Mouse (Mus musculus) cerebellum, adult 2 months (tissue): ENCODE measurements at regions not wholly inside any gene's neighbourhood (a gene's known extent, or its start where the extent isn't known, plus 50 kb on each side); places are given as distances from the start of the nearest gene placed in this dataset.

Experiments
- DNase-seq, 2 experiments: peaks; one replicate each; pipeline ENCODE4 v3.0.0; 2021
- H3K27ac ChIP-seq: fragments of 200-500 bp; 2 replicates; pipeline ENCODE4 v1.5.1; 2012; ENCODE audit warnings: low read length, control low read depth, inconsistent platforms; ENCODE audit not compliant: insufficient read depth
- H3K27me3 ChIP-seq: fragments of 200-500 bp; 2 replicates; pipeline ENCODE4 v1.6.1; 2012; ENCODE audit warnings: inconsistent platforms, mild to moderate bottlenecking, low read length, moderate library complexity; ENCODE audit not compliant: control insufficient read depth, insufficient read depth
- H3K4me1 ChIP-seq: fragments of 200-500 bp; 2 replicates; pipeline ENCODE4 v1.6.1; 2011; ENCODE audit warnings: low read length; ENCODE audit not compliant: control insufficient read depth, insufficient read depth
- H3K4me3 ChIP-seq: fragments of 200-500 bp; replicated peaks from 2 replicates; pipeline ENCODE3; 2011; ENCODE audit warnings: mild to moderate bottlenecking, low read depth, low read length, control low read depth; ENCODE audit not compliant: insufficient read depth
- CTCF ChIP-seq: fragments of 200-500 bp; IDR thresholded peaks from 2 replicates; pipeline ENCODE4 v1.5.1; 2011; ENCODE audit warnings: low read depth, mild to moderate bottlenecking, control low read depth, low read length, moderate library complexity, borderline replicate concordance; ENCODE audit not compliant: insufficient read depth
- POLR2A ChIP-seq: fragments of 200-500 bp; IDR thresholded peaks from 2 replicates; pipeline ENCODE4 v1.6.1; 2011; ENCODE audit warnings: low read length, control low read depth, borderline replicate concordance; ENCODE audit not compliant: insufficient read depth
- WGBS: fragments of 180-500 bp; shearing (Covaris S2); methylation state at CpG from one replicate; pipeline ENCODE4 v1.1.7; 2018; 5-methylcytosine and 5-hydroxymethylcytosine counted together

GRCm38 (mm10) chr13:57336596-57336995, 440.8 kb upstream of the Trpc7 start:
- 92% methylated on average over 8 of the region's 8 CpGs for WGBS
- H3K27ac ChIP-seq, result no peak overlapping the region
- H3K4me1 ChIP-seq, result no peaks in the 10 kb centered on the region
- DNase-seq, result no peak
- H3K27me3 ChIP-seq, result no peaks in the 10 kb centered on the region
- H3K4me3 ChIP-seq, result no peak overlapping the region
- no peak for TF ChIP-seq POLR2A
- no peak for TF ChIP-seq CTCF

GRCm38 (mm10) chr13:57332976-57333375, 437.2 kb upstream of the Trpc7 start:
- Histone ChIP-seq H3K27ac (no peak overlapping the region), H3K4me3 (no peak overlapping the region), H3K4me1 (no peaks in the 10 kb centered on the region), H3K27me3 (no peaks in the 10 kb centered on the region)
- WGBS, result 89% methylated on average over 5 of the region's 5 CpGs
- no peak for TF ChIP-seq CTCF
- no peak for TF ChIP-seq POLR2A
- no peak for DNase-seq

GRCm38 (mm10) chr13:57331868-57332267, 436.1 kb upstream of the Trpc7 start:
- Histone ChIP-seq H3K27me3 (no peaks in the 10 kb centered on the region), H3K27ac (no peak overlapping the region), H3K4me1 (no peaks in the 10 kb centered on the region), H3K4me3 (no peak overlapping the region)
- DNase-seq, result no peak
- TF ChIP-seq CTCF, result no peak
- no peak for TF ChIP-seq POLR2A
- 44% methylated on average over 5 of the region's 5 CpGs for WGBS

- no peak overlapping the region for H3K27ac ChIP-seq
- 81% methylated on average over 6 of the region's 6 CpGs for WGBS
- H3K4me3 ChIP-seq, result no peak overlapping the region
- no peaks in the 10 kb centered on the region for H3K4me1 ChIP-seq
- H3K27me3 ChIP-seq, result no peaks in the 10 kb centered on the region
- no peak for DNase-seq
- TF ChIP-seq CTCF (no peak), POLR2A (no peak)
Observed at GRCm38 (mm10) chr13:57325306-57325925, 429.6 kb upstream of the Trpc7 start.

GRCm38 (mm10) chr13:57316211-57317005, 420.6 kb upstream of the Trpc7 start:
- TF ChIP-seq CTCF (no peak), POLR2A (no peak)
- Histone ChIP-seq H3K4me1 (no peaks in the 10 kb centered on the region), H3K27ac (no peak overlapping the region), H3K27me3 (no peaks in the 10 kb centered on the region), H3K4me3 (no peak overlapping the region)
- DNase-seq, result no peak
- WGBS, result 32% methylated on average over 11 of the region's 11 CpGs

- TF ChIP-seq CTCF (no peak), POLR2A (no peak)
- Histone ChIP-seq H3K27me3 (no peaks in the 10 kb centered on the region), H3K4me1 (no peaks in the 10 kb centered on the region), H3K27ac (no peak overlapping the region), H3K4me3 (no peak overlapping the region)
- DNase-seq, result no peak
- 44% methylated on average over 9 of the region's 9 CpGs for WGBS
Observed at GRCm38 (mm10) chr13:57314512-57314911, 418.7 kb upstream of the Trpc7 start.

GRCm38 (mm10) chr13:57313731-57314130, 417.9 kb upstream of the Trpc7 start:
- H3K27me3 ChIP-seq, result no peaks in the 10 kb centered on the region
- H3K27ac ChIP-seq, result no peak overlapping the region
- no peak overlapping the region for H3K4me3 ChIP-seq
- DNase-seq, result no peak
- H3K4me1 ChIP-seq, result no peaks in the 10 kb centered on the region; the same call in 1 of the 2 replicates
- TF ChIP-seq POLR2A, result no peak
- TF ChIP-seq CTCF, result no peak
- WGBS, result 65% methylated on average over 2 of the region's 2 CpGs

- peaks cover 10% of the 10 kb centered on the region; the same call in 1 of the 2 replicates for H3K4me1 ChIP-seq
- no peak for TF ChIP-seq POLR2A
- no peak for TF ChIP-seq CTCF
- WGBS, result 69% methylated on average over 2 of the region's 2 CpGs
- no peak overlapping the region for H3K27ac ChIP-seq
- DNase-seq, result no peak
- no peak overlapping the region for H3K4me3 ChIP-seq
- H3K27me3 ChIP-seq, result no peaks in the 10 kb centered on the region
Observed at GRCm38 (mm10) chr13:57311235-57311634, 415.4 kb upstream of the Trpc7 start.
